Mouse (Mus musculus) forebrain, embryonic 16.5 days (tissue): Measurements from ENCODE around the gene Meltf. TPM values are rescaled to one million over a fixed set of nuclear protein-coding genes. Genes with fewer than 3 reads are reported as not detected.

Experiments used
- ATAC-seq: fragments of 200-750 bp; cut with Nextera tagmentation; 2 replicates; pipeline ENCODE4 v1.8.0; 2017; ENCODE audit warnings: mild to moderate bottlenecking, moderate library complexity
- H3K27ac ChIP-seq: fragments of 300-500 bp; sonication (generic); 2 replicates; pipeline ENCODE4 v1.5.1; 2014; ENCODE audit warnings: low read length, control low read depth
- H3K27me3 ChIP-seq: fragments of 300-500 bp; sonication (generic); replicated peaks from 2 replicates; pipeline ENCODE4 v1.6.1; 2014; ENCODE audit warnings: low read length; ENCODE audit not compliant: control insufficient read depth, insufficient read depth
- H3K36me3 ChIP-seq: fragments of 300-500 bp; sonication (generic); 2 replicates; pipeline ENCODE4 v1.6.1; 2014; ENCODE audit not compliant: control insufficient read depth, insufficient read depth
- H3K4me1 ChIP-seq: fragments of 300-500 bp; sonication (generic); replicated peaks from 2 replicates; pipeline ENCODE4 v1.6.1; 2014; ENCODE audit warnings: low read length; ENCODE audit not compliant: control insufficient read depth, insufficient read depth
- H3K4me2 ChIP-seq: fragments of 300-500 bp; sonication (generic); 2 replicates; pipeline ENCODE4 v1.6.1; 2014; ENCODE audit warnings: mild to moderate bottlenecking, low read length, control low read depth
- H3K4me3 ChIP-seq: fragments of 300-500 bp; sonication (generic); replicated peaks from 2 replicates; pipeline ENCODE4 v1.5.1; 2014; ENCODE audit warnings: mild to moderate bottlenecking, low read length, control low read depth
- H3K9ac ChIP-seq: fragments of 300-500 bp; sonication (generic); replicated peaks from 2 replicates; pipeline ENCODE4 v1.6.1; 2014; ENCODE audit warnings: low read depth, low read length, control low read depth
- H3K9me3 ChIP-seq: fragments of 300-500 bp; sonication (generic); 2 replicates; pipeline ENCODE4 v1.6.1; 2016; ENCODE audit warnings: low read length; ENCODE audit not compliant: control insufficient read depth
- WGBS: fragments of 180-500 bp; shearing (Covaris S2); extraction: QIAGEN DNeasy Blood & Tissue Kit; methylation state at CpG from one replicate; pipeline ENCODE4 v1.1.7; 2014; 5-methylcytosine and 5-hydroxymethylcytosine counted together
- polyA plus RNA-seq: library from polyadenylated mRNA; unstranded; fragments of >200 nt; fragmentation: Nextera tagmentation; extraction: Ambion mirVana; gene quantifications from 2 replicates; pipeline ENCODE4 v1.2.1, GENCODE M21; 2015

Gene Meltf
- 0.11 and 0.16 TPM in 2 replicates for polyA plus RNA-seq

DNA sequence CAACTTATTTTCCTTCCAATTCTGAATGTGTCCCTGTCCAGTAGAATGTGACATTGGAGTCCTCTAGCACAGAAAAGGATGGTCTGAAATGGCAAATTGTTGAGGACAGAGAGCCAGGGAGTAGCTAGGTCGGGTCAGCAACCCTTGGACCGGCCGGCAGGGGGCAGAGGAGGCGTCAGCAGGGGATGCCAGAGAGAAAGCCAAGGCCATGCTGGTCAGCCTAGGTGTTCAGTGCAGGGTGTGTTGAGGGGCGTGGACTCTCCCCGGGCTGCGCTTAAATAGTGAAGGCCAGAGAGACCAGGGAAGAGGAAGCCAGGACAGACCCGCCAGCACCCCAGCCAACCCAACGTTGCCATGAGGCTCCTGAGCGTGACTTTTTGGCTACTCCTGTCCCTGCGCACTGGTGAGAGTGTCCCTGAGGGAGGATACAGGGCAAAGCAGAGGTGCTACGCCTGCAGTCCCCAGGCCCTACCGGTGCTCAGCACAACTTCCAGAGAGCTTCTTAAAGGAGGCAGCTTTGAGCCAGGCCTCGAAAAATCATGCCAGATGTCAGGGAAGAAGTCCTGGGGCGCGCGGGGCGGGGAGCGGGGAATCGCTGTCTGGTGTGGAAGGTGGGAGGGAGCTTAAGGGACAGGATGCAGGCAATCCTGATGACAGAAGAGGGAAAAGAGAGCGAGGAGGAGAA, at the start of gene Meltf:
Gene Meltf, plus strand, starts transcription at position 238 of the 685 bp plus-strand sequence.
- Histone ChIP-seq H3K4me3 (no peak within 1 kb of the TSS), H3K4me1 (peaks cover 4% of the 10 kb centered on the region; the same call in 1 of the 2 replicates), H3K9me3 (no peaks in the 10 kb centered on the region), H3K36me3 (peaks cover 2% of the 10 kb centered on the region; the same call in 1 of the 2 replicates), H3K4me2 (no peak within 1 kb of the TSS), H3K27me3 (no peaks in the 10 kb centered on the region), H3K9ac (no peak within 1 kb of the TSS), H3K27ac (no peak within 1 kb of the TSS)
- 35% methylated on average over 21 of the region's 21 CpGs for WGBS
- no peak for ATAC-seq

DNA sequence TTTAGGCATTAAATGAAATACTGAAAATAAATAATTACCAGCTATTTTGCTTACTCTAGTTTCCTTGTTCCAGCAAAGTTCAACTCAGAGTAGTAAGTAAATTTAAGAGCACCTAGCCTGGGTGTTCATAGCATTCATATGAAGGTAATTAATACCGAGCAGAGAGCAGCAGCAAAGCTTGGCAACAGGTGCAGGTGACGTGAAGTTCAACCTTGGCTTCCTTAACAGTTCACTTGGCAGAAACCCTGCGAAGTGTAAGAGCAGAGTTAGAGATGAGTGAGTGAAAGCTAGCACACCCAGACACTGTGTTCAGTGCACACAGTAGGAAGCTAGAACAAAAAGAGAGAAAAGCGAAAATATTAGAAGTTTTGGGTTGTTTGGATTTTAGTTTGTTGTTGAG, 47.9 kb upstream of the Meltf start:
- Histone ChIP-seq H3K4me1 (no peaks in the 10 kb centered on the region; the same call in 1 of the 2 replicates), H3K27ac (no peak overlapping the region), H3K4me3 (no peak overlapping the region), H3K9me3 (no peaks in the 10 kb centered on the region), H3K36me3 (no peaks in the 10 kb centered on the region), H3K9ac (no peak overlapping the region), H3K27me3 (no peaks in the 10 kb centered on the region), H3K4me2 (no peak overlapping the region)
- ATAC-seq, result no peak
- WGBS, result 83% methylated on average over 4 of the region's 4 CpGs

DNA sequence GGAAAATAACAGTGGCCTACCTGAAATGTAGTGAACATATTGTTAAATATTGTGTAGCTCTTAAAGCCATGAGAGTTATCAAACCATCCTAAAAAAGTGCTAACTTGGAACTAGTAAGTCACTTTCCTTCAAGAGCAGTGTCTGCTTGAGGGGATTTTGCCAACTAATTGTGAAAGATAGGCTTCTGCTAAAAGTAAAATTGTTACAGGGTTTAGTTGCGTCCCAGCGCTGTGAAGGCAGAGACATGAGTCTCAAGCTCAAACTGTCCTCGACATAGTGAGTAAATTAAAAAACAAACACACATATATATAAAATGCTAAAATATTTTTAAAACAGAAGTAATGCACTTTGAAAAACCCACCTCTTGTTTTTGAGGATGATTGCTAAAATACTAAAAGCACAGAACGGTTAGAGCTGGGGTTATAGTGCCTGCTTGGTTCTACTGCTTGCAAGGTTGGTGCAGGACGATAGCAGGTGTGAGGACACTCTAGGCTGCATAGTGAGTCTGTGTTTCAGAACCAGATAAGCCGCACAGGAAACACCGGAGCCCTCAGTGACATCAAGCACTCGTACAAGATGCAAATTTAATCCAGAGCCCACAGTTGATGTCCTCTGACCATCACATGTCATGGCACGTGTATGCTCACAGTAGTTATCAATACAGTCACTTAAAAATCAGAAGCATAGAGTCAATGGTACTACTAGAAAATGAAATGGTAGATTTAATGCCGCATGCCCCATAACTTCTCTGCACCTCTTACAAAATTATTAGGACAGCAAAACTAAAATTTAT, 45.8 kb upstream of the Meltf start:
- ATAC-seq, result no peak
- H3K27ac ChIP-seq, result no peak overlapping the region
- no peaks in the 10 kb centered on the region for H3K36me3 ChIP-seq
- no peak overlapping the region for H3K9ac ChIP-seq
- no peaks in the 10 kb centered on the region for H3K9me3 ChIP-seq
- H3K4me2 ChIP-seq, result no peak overlapping the region
- H3K4me1 ChIP-seq, result no peaks in the 10 kb centered on the region; the same call in 1 of the 2 replicates
- WGBS, result 96% methylated on average over 10 of the region's 10 CpGs
- no peaks in the 10 kb centered on the region for H3K27me3 ChIP-seq
- H3K4me3 ChIP-seq, result no peak overlapping the region

DNA sequence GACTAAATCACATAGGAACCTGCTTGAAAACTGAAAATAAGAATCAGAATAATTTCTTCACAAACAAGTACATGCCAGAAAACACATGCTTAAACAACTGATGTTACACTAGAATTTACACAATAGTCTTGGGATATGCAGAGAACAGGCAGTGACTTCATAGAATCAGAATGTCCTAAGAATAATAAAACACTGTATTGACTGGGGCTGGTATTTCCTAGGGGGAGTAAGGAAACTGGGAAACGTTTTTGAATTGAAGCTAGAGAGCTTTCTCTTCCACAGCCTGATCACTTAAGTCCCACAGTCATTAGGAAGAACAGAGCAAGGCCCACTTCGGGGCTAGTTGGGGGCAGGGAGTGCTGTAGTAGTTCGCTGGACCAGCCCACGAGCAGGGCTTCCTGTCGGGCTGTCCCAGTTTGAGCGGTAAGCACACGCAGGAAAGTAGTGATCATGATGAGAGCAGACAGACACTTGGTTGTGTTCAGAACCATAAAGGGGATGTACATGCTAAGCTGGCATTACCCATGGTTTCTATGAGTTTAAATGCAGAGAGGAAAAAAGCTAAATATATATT, 44.5 kb upstream of the Meltf start:
- ATAC-seq, result no peak
- Histone ChIP-seq H3K9ac (no peak overlapping the region), H3K9me3 (no peaks in the 10 kb centered on the region), H3K4me1 (no peaks in the 10 kb centered on the region; the same call in 1 of the 2 replicates), H3K27ac (no peak overlapping the region; the same call in 1 of the 2 replicates), H3K36me3 (peaks cover under 1% of the 10 kb centered on the region; the same call in 1 of the 2 replicates), H3K4me3 (no peak overlapping the region), H3K4me2 (no peak overlapping the region), H3K27me3 (no peaks in the 10 kb centered on the region)
- WGBS, result 40% methylated on average over 7 of the region's 7 CpGs

DNA sequence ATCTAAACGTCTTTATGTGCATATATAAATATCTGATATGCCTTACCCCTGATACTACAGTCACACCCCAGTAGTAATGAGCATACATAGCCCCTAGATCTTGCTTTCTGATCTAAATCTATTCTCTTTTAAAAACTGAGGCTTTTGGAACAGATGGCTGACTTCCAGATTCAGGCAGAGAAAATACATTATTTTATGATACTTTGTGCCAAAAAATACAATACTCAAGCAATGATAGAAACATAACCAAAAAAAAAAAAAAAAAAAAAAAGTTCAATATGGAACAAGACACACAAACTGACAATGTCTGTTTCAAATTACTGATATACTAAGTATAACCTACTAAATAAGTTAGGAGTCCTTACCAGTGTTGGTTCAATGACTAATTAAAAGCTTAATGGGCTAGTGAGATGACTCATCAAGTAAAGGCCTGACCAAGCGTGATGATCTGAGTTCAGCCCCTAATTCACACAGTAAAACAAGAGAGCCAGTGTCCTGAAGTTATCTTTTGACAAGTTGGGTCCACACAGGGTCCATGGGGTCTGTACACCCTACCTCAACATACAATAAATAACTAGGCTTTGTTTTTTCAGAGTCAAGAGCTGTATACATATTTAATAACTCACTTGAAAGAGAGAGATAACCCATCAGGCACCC, 43.8 kb upstream of the Meltf start:
- no peaks in the 10 kb centered on the region for H3K27me3 ChIP-seq
- no peaks in the 10 kb centered on the region; the same call in 1 of the 2 replicates for H3K4me1 ChIP-seq
- no peaks in the 10 kb centered on the region for H3K9me3 ChIP-seq
- 50% methylated on average over 2 of the region's 2 CpGs for WGBS
- peaks cover 3% of the 10 kb centered on the region; the same call in 1 of the 2 replicates for H3K36me3 ChIP-seq
- H3K4me2 ChIP-seq, result no peak overlapping the region
- no peak overlapping the region for H3K27ac ChIP-seq
- ATAC-seq, result no peak
- no peak overlapping the region for H3K4me3 ChIP-seq
- H3K9ac ChIP-seq, result no peak overlapping the region

DNA sequence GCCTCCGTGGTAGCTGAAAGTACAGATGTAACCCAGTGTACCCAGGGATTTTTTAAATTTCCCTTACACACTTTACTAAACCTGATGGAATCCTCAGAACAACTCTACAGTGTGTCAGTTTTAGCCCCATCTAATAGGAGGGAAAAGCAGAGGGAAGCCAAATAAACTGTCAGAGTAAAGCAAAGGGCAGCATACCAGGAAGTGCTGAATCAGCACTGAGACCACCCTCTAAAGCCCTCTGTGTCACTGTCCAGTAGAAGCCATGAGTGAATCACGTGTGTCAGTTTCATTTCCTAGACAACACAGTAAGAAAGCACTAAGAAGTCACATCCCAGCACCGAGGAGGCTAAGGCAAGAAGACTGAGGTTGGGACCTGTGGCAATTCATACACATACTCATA, 41.2 kb upstream of the Meltf start:
- no peaks in the 10 kb centered on the region for H3K27me3 ChIP-seq
- 88% methylated on average over 3 of the region's 3 CpGs for WGBS

DNA sequence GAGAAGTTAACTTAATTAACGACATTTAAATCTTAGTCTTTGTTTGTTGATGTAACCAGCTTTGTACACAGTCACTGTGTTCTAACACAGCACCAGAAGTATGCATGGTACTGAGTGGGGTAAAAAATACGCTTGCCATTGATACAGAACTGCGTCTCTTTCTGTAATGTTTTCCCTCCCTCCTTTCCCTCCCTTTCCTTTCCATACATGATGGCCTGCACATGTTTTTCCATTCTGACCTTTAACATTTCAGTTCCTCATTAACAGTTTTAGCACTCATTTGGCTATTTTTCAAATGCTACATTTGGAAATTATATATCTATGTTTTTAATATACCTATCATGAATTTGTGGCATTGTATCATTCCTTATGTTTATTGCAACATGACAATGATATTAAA, 34.4 kb upstream of the Meltf start:
- WGBS, result 91% methylated on average over 3 of the region's 3 CpGs
- peaks cover 3% of the 10 kb centered on the region for H3K36me3 ChIP-seq
- H3K9ac ChIP-seq, result no peak overlapping the region
- ATAC-seq, result no peak
- no peak overlapping the region for H3K4me2 ChIP-seq
- H3K9me3 ChIP-seq, result no peaks in the 10 kb centered on the region
- no peaks in the 10 kb centered on the region for H3K27me3 ChIP-seq
- H3K4me1 ChIP-seq, result no peaks in the 10 kb centered on the region
- no peak overlapping the region for H3K4me3 ChIP-seq
- H3K27ac ChIP-seq, result no peak overlapping the region

More for the DNA sequence above, 41.2 kb upstream of the Meltf start:
- peaks cover 3% of the 10 kb centered on the region; the same call in 1 of the 2 replicates for H3K36me3 ChIP-seq
- no peak overlapping the region for H3K27ac ChIP-seq
- no peaks in the 10 kb centered on the region; the same call in 1 of the 2 replicates for H3K4me1 ChIP-seq
- no peak for ATAC-seq
- no peak overlapping the region for H3K4me3 ChIP-seq
- no peak overlapping the region for H3K9ac ChIP-seq
- no peak overlapping the region for H3K4me2 ChIP-seq
- H3K9me3 ChIP-seq, result no peaks in the 10 kb centered on the region

DNA sequence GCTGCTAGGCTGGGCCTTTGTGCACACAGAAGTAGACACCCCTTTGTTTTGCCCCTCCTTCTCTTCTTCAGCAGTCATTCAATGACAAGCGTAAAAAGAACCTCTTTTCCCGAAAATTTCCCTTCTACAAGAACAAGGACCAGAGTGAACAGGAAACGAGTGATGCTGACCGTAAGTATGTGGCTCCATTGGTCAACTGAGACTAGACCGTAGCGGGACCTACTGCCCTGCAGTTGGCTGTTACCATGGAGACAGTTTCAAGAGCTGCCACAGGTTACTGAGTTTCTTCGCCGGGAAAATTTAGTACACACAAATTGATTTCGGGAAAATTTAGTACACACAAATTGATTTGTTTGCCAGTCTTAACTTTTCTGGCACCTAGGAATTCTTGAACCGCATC, 31.8 kb upstream of the Meltf start:
- Histone ChIP-seq H3K27ac (no peak overlapping the region), H3K9me3 (no peaks in the 10 kb centered on the region), H3K4me3 (no peak overlapping the region), H3K27me3 (no peaks in the 10 kb centered on the region), H3K4me1 (no peaks in the 10 kb centered on the region), H3K36me3 (peaks cover 2% of the 10 kb centered on the region; the same call in 1 of the 2 replicates), H3K9ac (no peak overlapping the region), H3K4me2 (no peak overlapping the region)
- WGBS, result 59% methylated on average over 10 of the region's 10 CpGs
- no peak for ATAC-seq

DNA sequence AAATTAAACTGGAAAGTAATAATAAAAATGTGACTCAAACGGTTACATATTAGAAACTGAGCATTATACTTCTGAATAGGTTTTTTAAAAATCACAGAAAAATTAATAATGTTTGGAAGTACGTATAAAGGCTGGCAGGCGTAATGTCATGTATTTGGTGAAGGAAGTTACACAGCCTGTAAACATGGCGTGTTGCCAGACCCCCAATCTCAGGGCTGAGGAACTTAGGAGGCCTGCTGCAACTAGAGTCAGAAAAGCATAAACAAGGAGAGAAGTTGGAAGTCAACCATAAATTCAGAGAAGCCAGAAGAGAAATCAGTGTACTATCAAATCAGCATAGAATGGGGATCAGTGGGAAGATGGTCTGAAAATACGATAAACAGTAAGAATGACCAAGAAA, 14.7 kb upstream of the Meltf start:
- H3K27ac ChIP-seq, result no peak overlapping the region
- no peaks in the 10 kb centered on the region for H3K27me3 ChIP-seq
- no peak for ATAC-seq
- no peak overlapping the region for H3K4me3 ChIP-seq
- H3K4me2 ChIP-seq, result no peak overlapping the region
- H3K36me3 ChIP-seq, result peaks cover 20% of the 10 kb centered on the region
- no peaks in the 10 kb centered on the region for H3K4me1 ChIP-seq
- 91% methylated on average over 5 of the region's 5 CpGs for WGBS
- H3K9me3 ChIP-seq, result peaks cover 5% of the 10 kb centered on the region; the same call in 1 of the 2 replicates
- H3K9ac ChIP-seq, result no peak overlapping the region
